Mouse (Mus musculus): ENCODE measurements around the gene Mas1. TPM values are rescaled to one million over a fixed set of nuclear protein-coding genes. Genes with fewer than 3 reads are reported as not detected.

The Mas1 gene
- polyA plus RNA-seq, 1 experiment from 2014 or later = 0.28 TPM

- no peak for ATAC-seq
- Histone ChIP-seq H3K4me2 (ENCODE audit: low read depth, low read length) (no peak overlapping the region), H3K27ac (ENCODE audit: low read depth) (no peak overlapping the region), H3K27me3 (ENCODE audit: insufficient read depth, low read length) (no peaks in the 10 kb centered on the region), H3K4me1 (ENCODE audit: insufficient read depth) (no peaks in the 10 kb centered on the region), H3K4me3 (ENCODE audit: low read depth, low read length) (no peak overlapping the region), H3K36me3 (replicated peaks; ENCODE audit: insufficient read depth, low read length) (no peaks in the 10 kb centered on the region), H3K9ac (replicated peaks) (no peak overlapping the region), H3K9me3 (ENCODE audit: low read length) (no peaks in the 10 kb centered on the region)
- no peak for DNase-seq
- TF ChIP-seq EP300 (IDR thresholded peaks at IDR 0.05; ENCODE audit: low read depth) = no peak
- no peak for TF ChIP-seq CTCF (IDR thresholded peaks at IDR 0.05; ENCODE audit: low read depth)
- 78% methylated on average over 8 of the region's 8 CpGs for WGBS (ENCODE audit: insufficient replicate concordance)
Observed at GRCm38 (mm10) chr17:12849778-12850382, 18.1 kb downstream of the Mas1 start.

GRCm38 (mm10) chr17:12847736-12848135 is 20.2 kb downstream of the Mas1 start:
- Histone ChIP-seq H3K9me3 (ENCODE audit: low read length) (no peaks in the 10 kb centered on the region), H3K9ac (replicated peaks) (no peak overlapping the region), H3K27ac (ENCODE audit: low read depth) (no peak overlapping the region), H3K4me2 (ENCODE audit: low read depth, low read length) (no peak overlapping the region), H3K27me3 (ENCODE audit: insufficient read depth, low read length) (no peaks in the 10 kb centered on the region), H3K4me3 (ENCODE audit: low read depth, low read length) (no peak overlapping the region), H3K36me3 (replicated peaks; ENCODE audit: insufficient read depth, low read length) (no peaks in the 10 kb centered on the region), H3K4me1 (ENCODE audit: insufficient read depth) (no peaks in the 10 kb centered on the region)
- 65% methylated on average over 4 of the region's 4 CpGs for WGBS (ENCODE audit: insufficient replicate concordance)
- TF ChIP-seq CTCF (IDR thresholded peaks at IDR 0.05; ENCODE audit: low read depth) (no peak), EP300 (IDR thresholded peaks at IDR 0.05; ENCODE audit: low read depth) (no peak)
- DNase-seq (no peak), ATAC-seq (no peak)

- Histone ChIP-seq H3K4me1 (ENCODE audit: insufficient read depth) (no peaks in the 10 kb centered on the region), H3K9ac (replicated peaks) (no peak overlapping the region), H3K4me3 (ENCODE audit: low read depth, low read length) (no peak overlapping the region), H3K4me2 (ENCODE audit: low read depth, low read length) (no peak overlapping the region), H3K27me3 (ENCODE audit: insufficient read depth, low read length) (no peaks in the 10 kb centered on the region), H3K9me3 (ENCODE audit: low read length) (no peaks in the 10 kb centered on the region), H3K36me3 (replicated peaks; ENCODE audit: insufficient read depth, low read length) (no peaks in the 10 kb centered on the region), H3K27ac (ENCODE audit: low read depth) (no peak overlapping the region)
- 65% methylated on average over 5 of the region's 5 CpGs for WGBS (ENCODE audit: insufficient replicate concordance)
- TF ChIP-seq EP300 (IDR thresholded peaks at IDR 0.05; ENCODE audit: low read depth) = no peak
- TF ChIP-seq CTCF (IDR thresholded peaks at IDR 0.05; ENCODE audit: low read depth) = no peak
- no peak for DNase-seq
- peak; percentile 41; the same call in 1 of the 2 replicates for ATAC-seq
Observed at GRCm38 (mm10) chr17:12846474-12846873, 21.5 kb downstream of the Mas1 start.

- 49% methylated on average over 5 of the region's 5 CpGs for WGBS (ENCODE audit: insufficient replicate concordance)
- Histone ChIP-seq H3K27me3 (ENCODE audit: insufficient read depth, low read length) (no peaks in the 10 kb centered on the region), H3K4me1 (ENCODE audit: insufficient read depth) (no peaks in the 10 kb centered on the region), H3K4me2 (ENCODE audit: low read depth, low read length) (no peak overlapping the region), H3K9ac (replicated peaks) (no peak overlapping the region), H3K4me3 (ENCODE audit: low read depth, low read length) (no peak overlapping the region), H3K9me3 (ENCODE audit: low read length) (no peaks in the 10 kb centered on the region), H3K36me3 (replicated peaks; ENCODE audit: insufficient read depth, low read length) (no peaks in the 10 kb centered on the region), H3K27ac (ENCODE audit: low read depth) (no peak overlapping the region)
- TF ChIP-seq CTCF (IDR thresholded peaks at IDR 0.05; ENCODE audit: low read depth) (no peak), EP300 (IDR thresholded peaks at IDR 0.05; ENCODE audit: low read depth) (no peak)
- DNase-seq (no peak), ATAC-seq (no peak)
Observed at GRCm38 (mm10) chr17:12845862-12846261, 22.1 kb downstream of the Mas1 start.

GRCm38 (mm10) chr17:12844540-12844939 is 23.4 kb downstream of the Mas1 start:
- ATAC-seq = no peak

GRCm38 (mm10) chr17:12843826-12844225 is 24.1 kb downstream of the Mas1 start:
- ATAC-seq = no peak
- H3K4me2 ChIP-seq (ENCODE audit: low read depth, low read length) = no peak overlapping the region

More at GRCm38 (mm10) chr17:12844540-12844939, 23.4 kb downstream of the Mas1 start:
- H3K36me3 ChIP-seq (replicated peaks; ENCODE audit: insufficient read depth, low read length) = no peaks in the 10 kb centered on the region
- no peak overlapping the region for H3K4me3 ChIP-seq (ENCODE audit: low read depth, low read length)
- no peak overlapping the region for H3K4me2 ChIP-seq (ENCODE audit: low read depth, low read length)
- TF ChIP-seq EP300 (IDR thresholded peaks at IDR 0.05; ENCODE audit: low read depth) (no peak), CTCF (IDR thresholded peaks at IDR 0.05; ENCODE audit: low read depth) (no peak)
- DNase-seq = no peak
- no peak overlapping the region for H3K9ac ChIP-seq (replicated peaks)
- H3K27me3 ChIP-seq (ENCODE audit: insufficient read depth, low read length) = no peaks in the 10 kb centered on the region
- 84% methylated on average over 4 of the region's 4 CpGs for WGBS (ENCODE audit: insufficient replicate concordance)
- H3K27ac ChIP-seq (ENCODE audit: low read depth) = no peak overlapping the region
- H3K9me3 ChIP-seq (ENCODE audit: low read length) = no peaks in the 10 kb centered on the region
- no peaks in the 10 kb centered on the region for H3K4me1 ChIP-seq (ENCODE audit: insufficient read depth)

More at GRCm38 (mm10) chr17:12843826-12844225, 24.1 kb downstream of the Mas1 start:
- 49% methylated on average over 6 of the region's 6 CpGs for WGBS (ENCODE audit: insufficient replicate concordance)
- no peak overlapping the region for H3K9ac ChIP-seq (replicated peaks)
- no peak for TF ChIP-seq CTCF (IDR thresholded peaks at IDR 0.05; ENCODE audit: low read depth)
- TF ChIP-seq EP300 (IDR thresholded peaks at IDR 0.05; ENCODE audit: low read depth) = no peak
- H3K27me3 ChIP-seq (ENCODE audit: insufficient read depth, low read length) = no peaks in the 10 kb centered on the region
- no peaks in the 10 kb centered on the region for H3K36me3 ChIP-seq (replicated peaks; ENCODE audit: insufficient read depth, low read length)
- no peak overlapping the region for H3K4me3 ChIP-seq (ENCODE audit: low read depth, low read length)
- H3K9me3 ChIP-seq (ENCODE audit: low read length) = no peaks in the 10 kb centered on the region
- H3K27ac ChIP-seq (ENCODE audit: low read depth) = no peak overlapping the region
- no peak for DNase-seq
- no peaks in the 10 kb centered on the region for H3K4me1 ChIP-seq (ENCODE audit: insufficient read depth)

Data from liver, postnatal 0 days (tissue).